Mouse (Mus musculus) cortical plate, adult 2 months (tissue): ENCODE results near the gene Gmcl1. TPM values are rescaled to one million over a fixed set of nuclear protein-coding genes. Genes with fewer than 3 reads are reported as not detected.

Experiments
- H3K27ac ChIP-seq: fragments of 200-500 bp; 2 replicates; pipeline ENCODE4 v1.5.1; 2012; ENCODE audit warnings: low read length, control low read depth, inconsistent platforms; ENCODE audit not compliant: insufficient read depth
- H3K4me1 ChIP-seq: fragments of 200-500 bp; 2 replicates; pipeline ENCODE4 v1.6.1; 2011; ENCODE audit warnings: low read length; ENCODE audit not compliant: control insufficient read depth, insufficient read depth
- H3K4me3 ChIP-seq: fragments of 200-500 bp; 2 replicates; pipeline ENCODE4 v1.5.1; 2011; ENCODE audit warnings: mild to moderate bottlenecking, low read length, control low read depth; ENCODE audit not compliant: insufficient read depth
- CTCF ChIP-seq: fragments of 200-500 bp; IDR thresholded peaks from 2 replicates; pipeline ENCODE4 v1.5.1; 2011; ENCODE audit warnings: mild to moderate bottlenecking, control low read depth, low read length; ENCODE audit not compliant: insufficient read depth; ENCODE audit errors: extremely low read depth
- POLR2A ChIP-seq: fragments of 200-500 bp; IDR thresholded peaks from 2 replicates; pipeline ENCODE4 v1.6.1; 2011; ENCODE audit warnings: mild to moderate bottlenecking, low read length, control low read depth; ENCODE audit not compliant: insufficient read depth; ENCODE audit errors: extremely low read depth
- polyA plus RNA-seq: library from polyadenylated mRNA; depleted of rRNA; stranded (reverse); fragments of >200 nt; gene quantifications from 2 replicates; pipeline ENCODE4 v1.2.3, GENCODE M21; 2012

The Gmcl1 gene
- polyA plus RNA-seq, 1 experiment, result 28.6 TPM

GRCm38 (mm10) chr6:86740652-86741051 lies 7.5 kb upstream of the Gmcl1 start:
- no peak for TF ChIP-seq POLR2A
- no peak for TF ChIP-seq CTCF
- Histone ChIP-seq H3K4me3 (no peak overlapping the region), H3K27ac (no peak overlapping the region), H3K4me1 (0 out of 2 replicates have a peak, but pooled peaks cover 1% of the 10 kb centered on the region)

GRCm38 (mm10) chr6:86736830-86737229 lies 3.6 kb upstream of the Gmcl1 start:
- TF ChIP-seq POLR2A, result no peak
- no peak for TF ChIP-seq CTCF
- no peak overlapping the region for H3K27ac ChIP-seq
- 0 out of 2 replicates have a peak, but pooled peaks cover 1% of the 10 kb centered on the region for H3K4me1 ChIP-seq
- no peak overlapping the region for H3K4me3 ChIP-seq

GRCm38 (mm10) chr6:86736313-86736712 lies 3.1 kb upstream of the Gmcl1 start:
- Histone ChIP-seq H3K27ac (no peak overlapping the region), H3K4me1 (0 out of 2 replicates have a peak, but pooled peaks cover 1% of the 10 kb centered on the region), H3K4me3 (no peak overlapping the region)
- TF ChIP-seq CTCF, result no peak
- no peak for TF ChIP-seq POLR2A

- no peak for TF ChIP-seq CTCF
- TF ChIP-seq POLR2A, result no peak
- Histone ChIP-seq H3K4me1 (peaks cover 5% of the 10 kb centered on the region), H3K4me3 (peak overlapping the region; percentile 88), H3K27ac (peak overlapping the region; percentile 79)
These were observed 658 bp downstream of the Gmcl1 start for GRCm38 (mm10) chr6:86732276-86733173.

GRCm38 (mm10) chr6:86728711-86729110 lies 4.5 kb downstream of the Gmcl1 start:
- Histone ChIP-seq H3K27ac (no peak overlapping the region), H3K4me3 (no peak overlapping the region), H3K4me1 (peaks cover 4% of the 10 kb centered on the region)
- TF ChIP-seq CTCF (no peak), POLR2A (no peak)

- TF ChIP-seq POLR2A (no peak), CTCF (no peak)
- Histone ChIP-seq H3K4me3 (no peak overlapping the region), H3K27ac (no peak overlapping the region), H3K4me1 (peaks cover 7% of the 10 kb centered on the region; the same call in 1 of the 2 replicates)
These were observed 11.2 kb downstream of the Gmcl1 start for GRCm38 (mm10) chr6:86721977-86722376.

GRCm38 (mm10) chr6:86708072-86708774 lies 25.0 kb downstream of the Gmcl1 start:
- TF ChIP-seq CTCF (no peak), POLR2A (no peak)
- H3K4me3 ChIP-seq, result no peak overlapping the region
- no peaks in the 10 kb centered on the region for H3K4me1 ChIP-seq
- no peak overlapping the region for H3K27ac ChIP-seq

- Histone ChIP-seq H3K27ac (no peak overlapping the region), H3K4me3 (no peak overlapping the region), H3K4me1 (no peaks in the 10 kb centered on the region)
- TF ChIP-seq CTCF, result no peak
- no peak for TF ChIP-seq POLR2A
These were observed 30.6 kb downstream of the Gmcl1 start for GRCm38 (mm10) chr6:86702577-86702976.

- Histone ChIP-seq H3K4me3 (no peak overlapping the region), H3K4me1 (no peaks in the 10 kb centered on the region), H3K27ac (no peak overlapping the region)
- TF ChIP-seq POLR2A (no peak), CTCF (no peak)
These were observed 35.3 kb downstream of the Gmcl1 start for GRCm38 (mm10) chr6:86697903-86698302.

GRCm38 (mm10) chr6:86696213-86696612 lies 37.0 kb downstream of the Gmcl1 start:
- TF ChIP-seq CTCF (no peak), POLR2A (no peak)
- no peak overlapping the region for H3K27ac ChIP-seq
- H3K4me1 ChIP-seq, result no peaks in the 10 kb centered on the region
- H3K4me3 ChIP-seq, result no peak overlapping the region
